Mouse (Mus musculus) neural tube, embryonic 10.5 days (tissue): ENCODE results near the gene Tob2.

ENCODE experiments used
- DNase-seq: peaks from one replicate; pipeline ENCODE4 v3.0.0-alpha.2; 2017; ENCODE audit warnings: low spot score; ENCODE audit errors: extremely low spot score

Gene Tob2

DNA sequence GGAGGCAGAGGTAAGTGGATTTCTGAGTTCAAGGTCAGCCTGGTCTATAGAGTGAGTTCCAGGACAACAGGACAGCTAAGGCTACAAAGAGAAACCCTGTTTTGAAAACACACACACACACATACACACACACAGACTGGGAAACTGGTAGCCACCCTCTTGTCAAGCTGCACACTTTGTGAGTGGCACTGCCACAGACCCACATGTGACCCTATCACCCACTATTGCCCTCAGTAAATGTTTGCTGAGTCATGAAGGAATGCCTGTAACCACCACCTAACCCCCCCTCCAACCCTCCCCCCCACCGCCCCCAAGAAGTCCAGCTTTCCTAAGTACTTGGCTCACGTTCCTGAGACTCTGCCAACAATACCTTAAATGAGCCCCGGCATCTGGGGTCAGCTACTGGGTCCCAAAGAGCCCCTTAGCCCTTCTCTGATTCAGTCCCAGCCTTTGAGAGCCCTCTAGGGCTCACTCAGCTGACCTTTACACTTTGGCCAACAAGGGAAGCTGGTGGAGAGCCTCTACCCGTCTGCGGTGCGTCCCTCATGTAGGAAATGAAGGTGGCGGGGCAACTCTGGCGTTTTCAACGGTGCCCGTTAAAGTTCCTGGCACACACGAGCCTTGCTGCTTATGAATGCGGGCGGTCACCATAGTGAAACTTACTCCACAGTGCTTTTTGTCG lies 19.9 kb downstream of the Tob2 start:
- DNase-seq, result no peak

DNA sequence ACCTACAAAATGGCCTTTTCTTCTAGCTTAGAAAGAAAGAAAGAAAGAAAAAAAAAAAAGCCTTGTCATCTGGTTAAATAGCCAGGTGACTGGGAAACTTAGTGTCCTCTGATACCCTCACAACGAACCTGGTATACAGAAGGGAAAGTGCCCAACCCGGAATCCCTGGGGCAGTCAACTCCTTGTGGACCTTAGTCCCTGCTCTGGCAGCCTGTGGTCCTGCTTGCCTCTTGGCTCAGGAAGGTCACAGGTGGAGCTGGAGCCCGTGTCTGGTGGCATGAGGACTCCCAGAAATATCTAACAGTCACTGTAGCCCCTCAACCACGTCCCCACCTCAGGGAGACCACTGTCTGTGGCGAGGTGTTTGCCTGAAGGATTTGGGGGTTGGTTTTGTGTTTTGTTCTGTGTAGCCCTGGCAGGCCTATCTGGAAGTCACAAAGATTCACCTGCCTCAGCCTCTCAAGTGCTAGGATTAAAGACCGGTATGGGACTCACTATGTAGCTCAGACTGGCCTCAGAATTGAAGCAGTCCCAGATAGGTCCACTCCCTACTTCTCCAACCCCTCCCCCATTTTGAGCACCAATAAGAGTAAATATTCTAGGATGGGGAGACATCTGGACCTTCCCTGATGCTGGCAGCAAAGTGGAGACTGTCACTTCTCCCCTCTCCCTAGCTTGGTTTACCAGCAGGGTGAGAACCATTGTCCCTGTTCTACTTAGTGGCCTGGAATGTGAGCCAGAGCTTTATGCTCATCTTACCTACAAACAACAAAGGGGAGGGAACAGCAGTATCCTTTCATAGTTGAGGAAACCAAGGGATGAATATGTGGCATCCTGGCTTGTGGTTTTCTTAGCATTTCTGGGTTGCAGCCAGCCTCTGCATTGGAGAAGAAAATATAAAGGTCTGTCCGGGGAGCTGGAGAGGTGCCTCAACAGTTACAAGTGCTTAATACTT lies 21.4 kb downstream of the Tob2 start:
- no peak for DNase-seq

GRCm38 (mm10) chr15:81836124-81836821 lies 22.3 kb downstream of the Tob2 start:
- DNase-seq, result peak; percentile 58

GRCm38 (mm10) chr15:81835007-81835880 lies 23.4 kb downstream of the Tob2 start:
- DNase-seq, result no peak

- no peak for DNase-seq
Measured at GRCm38 (mm10) chr15:81834171-81834841, 24.3 kb downstream of the Tob2 start.

GRCm38 (mm10) chr15:81833481-81833880 lies 25.1 kb downstream of the Tob2 start:
- no peak for DNase-seq

- DNase-seq, result no peak
Measured at GRCm38 (mm10) chr15:81832219-81832618, 26.4 kb downstream of the Tob2 start.

DNA sequence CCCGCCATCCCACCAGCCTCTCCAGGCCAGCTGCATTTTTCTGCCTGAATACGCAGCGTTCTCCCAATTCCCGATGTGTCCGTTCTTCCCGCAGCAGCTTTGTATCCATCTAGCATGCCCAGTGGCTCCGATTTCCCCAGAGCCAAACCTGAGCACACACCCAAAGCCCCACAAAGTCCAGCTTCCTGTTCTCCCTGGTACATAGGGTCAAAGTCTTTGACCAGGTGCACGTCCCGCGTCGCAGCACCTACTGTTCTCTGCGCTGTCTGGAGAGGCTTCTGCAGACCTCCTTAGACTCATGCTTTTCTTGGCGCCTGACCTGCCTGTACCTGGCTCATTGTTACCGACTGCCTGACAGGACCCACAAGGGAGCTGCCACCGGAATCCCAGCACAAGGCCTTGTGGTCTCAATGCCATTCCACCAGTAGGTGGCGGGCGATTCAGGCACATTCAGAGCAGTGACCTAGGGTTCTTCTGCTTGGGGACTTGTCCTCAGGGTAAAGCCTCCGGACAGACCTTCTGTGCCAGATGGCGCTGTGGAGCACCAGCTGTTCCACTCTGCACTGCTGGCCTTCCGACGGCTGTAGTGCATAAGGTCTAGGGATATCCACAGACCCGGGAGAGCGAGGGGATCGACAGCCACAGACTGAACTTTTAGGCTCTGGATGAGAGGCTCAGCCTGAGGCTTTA lies 27.3 kb downstream of the Tob2 start:
- DNase-seq, result peak; percentile 90

DNA sequence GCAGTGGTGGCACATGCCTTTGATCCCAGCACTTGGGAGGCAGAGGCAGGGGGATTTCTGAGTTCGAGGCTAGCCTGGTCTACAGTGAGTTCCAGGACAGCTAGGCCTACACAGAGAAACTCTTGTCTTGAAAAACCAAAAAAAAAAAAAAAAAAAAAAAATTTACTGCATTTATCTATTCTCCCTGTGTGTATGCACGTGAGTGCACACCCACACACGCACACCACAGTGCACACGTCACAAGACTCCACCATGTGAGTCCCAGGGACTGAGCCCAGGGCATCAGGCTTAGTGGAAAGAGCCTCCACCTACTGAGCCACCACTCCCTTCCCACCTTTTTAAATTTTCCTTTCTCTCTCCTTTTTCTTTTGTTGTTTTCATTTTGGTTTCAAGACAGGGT lies 28.1 kb downstream of the Tob2 start:
- DNase-seq, result no peak

GRCm38 (mm10) chr15:81829208-81829580 lies 29.4 kb downstream of the Tob2 start:
- DNase-seq, result no peak

DNA sequence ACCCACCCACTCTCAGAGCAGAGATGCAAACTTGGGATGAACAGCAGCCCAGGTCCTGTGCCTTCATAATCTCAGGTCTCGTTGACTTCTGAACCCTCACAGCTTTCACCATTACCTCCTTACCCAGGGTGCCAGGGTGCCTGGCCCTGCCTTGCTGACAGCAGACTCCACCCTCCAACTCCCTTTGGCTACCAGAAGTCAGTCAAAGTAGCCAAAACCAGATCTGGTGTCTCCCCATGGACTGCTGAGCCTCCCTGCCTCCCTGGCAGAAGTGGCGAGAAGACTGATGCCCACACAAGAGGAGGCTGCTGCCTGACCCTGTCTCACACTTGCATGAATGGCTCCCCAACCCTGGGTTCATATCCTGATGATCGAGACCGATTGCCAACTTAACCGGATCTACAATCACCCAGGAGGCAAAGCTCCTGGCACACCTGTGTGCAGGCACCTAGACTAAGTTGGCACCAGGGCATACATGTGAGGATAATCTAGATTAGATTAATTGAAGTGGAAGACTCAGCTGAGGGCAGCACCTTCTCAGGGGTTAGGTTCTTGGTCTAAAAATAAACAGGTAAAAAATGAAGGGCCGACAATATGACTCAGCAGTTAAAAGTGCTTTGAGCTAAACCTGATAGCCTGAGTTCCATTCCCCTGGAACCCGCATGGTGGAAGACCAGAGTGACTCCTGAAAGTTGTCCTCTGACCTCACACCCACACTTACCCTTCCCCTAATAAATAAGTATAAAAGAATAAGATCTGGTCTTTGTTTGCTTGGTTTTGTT lies 30.0 kb downstream of the Tob2 start:
- DNase-seq, result no peak

- DNase-seq, result no peak
Measured at GRCm38 (mm10) chr15:81824832-81825231, 33.8 kb downstream of the Tob2 start.

- DNase-seq, result no peak
Measured at GRCm38 (mm10) chr15:81822631-81823030, 36.0 kb downstream of the Tob2 start.

DNA sequence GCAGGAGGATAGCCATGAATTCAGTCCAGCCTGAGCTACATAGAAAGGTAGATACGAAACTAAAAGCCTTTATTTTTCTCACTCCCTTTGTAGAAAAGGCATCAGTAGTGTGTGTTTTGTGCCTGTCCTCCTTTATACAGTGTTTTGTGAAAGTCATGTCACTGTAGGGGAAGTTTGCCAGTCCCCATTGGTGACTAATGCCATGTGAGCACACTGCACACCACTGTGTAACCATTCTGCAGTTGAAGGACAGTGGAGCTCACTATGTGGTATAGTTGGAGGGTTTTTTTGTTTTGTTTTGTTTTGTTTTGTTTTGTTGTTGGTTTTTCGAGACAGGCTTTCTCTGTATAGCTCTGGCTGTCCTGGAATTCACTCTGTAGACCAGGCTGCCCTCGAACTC lies 40.2 kb downstream of the Tob2 start:
- no peak for DNase-seq

DNA sequence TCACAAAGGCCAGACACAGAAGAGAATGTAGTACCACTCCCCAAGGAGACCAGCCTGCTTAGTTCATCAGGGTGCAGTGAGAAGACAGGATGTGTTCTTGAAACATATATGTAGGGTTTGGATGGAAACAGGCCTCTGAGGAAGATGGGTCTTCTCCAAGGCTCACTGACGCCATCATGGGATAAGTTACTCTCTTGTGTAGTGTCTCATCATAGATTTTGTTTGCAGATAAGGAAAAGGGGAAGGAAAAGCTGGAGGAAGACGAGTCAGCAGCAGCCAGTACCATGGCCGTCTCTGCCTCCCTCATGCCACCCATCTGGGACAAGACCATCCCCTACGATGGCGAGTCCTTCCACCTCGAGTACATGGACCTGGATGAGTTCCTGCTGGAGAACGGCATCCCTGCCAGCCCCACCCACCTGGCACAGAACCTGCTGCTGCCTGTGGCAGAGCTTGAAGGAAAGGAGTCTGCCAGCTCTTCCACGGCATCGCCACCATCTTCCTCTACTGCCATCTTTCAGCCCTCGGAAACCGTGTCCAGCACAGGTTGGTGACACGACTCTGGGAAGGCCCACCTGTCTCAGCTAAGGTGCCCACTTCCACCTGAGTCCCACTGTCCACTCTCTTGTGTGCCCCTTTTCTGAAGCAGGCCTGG lies 43.8 kb downstream of the Tob2 start:
- DNase-seq, result no peak

DNA sequence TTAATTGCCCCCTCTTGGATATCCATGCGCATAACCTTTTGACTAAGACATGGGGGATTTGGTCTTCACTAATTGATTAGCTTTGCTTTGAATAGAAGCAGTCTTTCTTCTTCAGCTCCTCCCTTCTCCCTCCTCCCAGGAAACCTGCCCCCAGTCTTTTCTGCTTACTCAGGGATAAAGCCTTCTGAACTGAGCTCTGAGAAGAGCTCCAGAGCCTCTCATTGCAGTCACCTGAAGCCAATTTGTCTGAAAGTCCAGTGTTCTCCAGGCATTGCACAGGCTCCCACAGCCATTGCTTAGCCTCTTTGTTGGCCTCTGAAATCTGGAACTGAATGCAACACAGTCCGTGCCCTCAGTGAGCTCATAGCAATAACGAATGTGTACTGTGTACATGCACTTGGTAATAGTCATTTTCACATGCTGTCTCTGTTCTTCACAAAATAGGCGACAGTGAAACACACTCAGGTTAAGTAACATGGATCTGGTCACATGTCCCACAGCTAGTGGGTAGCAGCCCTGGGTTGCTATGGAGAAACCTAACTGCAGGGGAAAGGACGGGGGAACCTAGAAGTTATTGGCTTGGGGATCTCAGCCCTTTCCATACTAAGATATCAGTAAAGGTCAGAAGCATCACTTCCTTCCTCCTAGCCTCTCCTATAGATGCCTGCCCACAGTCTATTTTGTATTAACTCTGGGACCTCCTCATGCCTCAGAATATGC lies 44.5 kb downstream of the Tob2 start:
- DNase-seq, result no peak

GRCm38 (mm10) chr15:81812696-81813631 lies 45.6 kb downstream of the Tob2 start:
- DNase-seq, result no peak
